Mouse (Mus musculus) small intestine, adult 2 months (tissue): ENCODE measurements around the gene Rassf8.

Source experiments
- CTCF ChIP-seq: fragments of 200-500 bp; IDR thresholded peaks from 2 replicates; pipeline ENCODE4 v1.5.1; 2012; ENCODE audit warnings: low read depth, mild to moderate bottlenecking, control low read depth, inconsistent platforms, low read length, moderate library complexity, mixed read lengths; ENCODE audit not compliant: insufficient replicate concordance, insufficient read length; ENCODE audit errors: extremely low read depth
- POLR2A ChIP-seq: fragments of 200-500 bp; IDR thresholded peaks from 2 replicates; pipeline ENCODE4 v1.6.1; 2012; ENCODE audit warnings: low read depth, mild to moderate bottlenecking, control low read depth, inconsistent platforms, low read length, moderate library complexity

GRCm38 (mm10) chr6:145864171-145864570 lies 117.6 kb downstream of the Rassf8 start:
- TF ChIP-seq POLR2A: no peak
- no peak for TF ChIP-seq CTCF
